ENCODE assay signal across 10 mouse cellular contexts in the genomic region with DNA sequence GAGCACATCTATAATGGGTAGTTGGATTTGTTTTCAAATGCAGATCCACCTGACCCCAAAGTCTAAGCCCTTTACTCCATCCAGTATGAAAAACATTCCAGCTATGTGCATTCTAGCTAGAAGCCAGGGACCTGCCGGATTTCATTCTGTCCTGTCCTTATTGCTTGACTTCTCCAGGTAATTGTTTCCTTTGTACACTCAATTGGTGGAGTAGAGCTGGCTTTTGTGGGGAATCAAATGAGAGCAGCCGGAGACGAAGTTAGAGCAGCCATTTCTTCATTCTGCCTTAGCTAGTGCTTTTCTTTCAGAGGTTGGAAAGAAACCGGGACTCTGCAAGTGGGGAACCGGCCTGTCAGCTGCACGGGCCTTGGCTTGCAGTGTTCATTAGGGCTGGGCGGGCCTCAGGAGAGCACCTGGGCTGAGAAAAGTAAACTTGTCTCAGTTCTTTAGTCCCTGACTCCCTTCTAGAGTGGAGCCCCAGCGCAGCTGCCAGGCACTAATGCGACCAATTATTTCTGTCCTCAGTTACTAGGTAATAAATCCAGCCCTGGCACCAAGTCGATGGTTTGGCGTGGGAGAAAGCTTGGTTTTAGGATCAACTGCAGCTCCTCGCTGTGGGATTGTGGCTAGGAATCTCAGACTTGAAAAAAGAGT.
DNase-seq lines count a peak whose midpoint lies in the region; ATAC-seq lines count a peak whose summit lies in the region.
"Had no signal": no experiment of that assay in that cellular context is flagged by ENCODE, and none has a peak within 500 bp of the region (broad histone marks: within the 10 kb centered on the region; RNA-seq: fewer than 3 reads in every experiment).

No protein-coding gene starts in this region.

- H3K9me3 ChIP-seq in embryonic facial prominence, embryonic 13.5 days, result no peaks in the 10 kb centered on the region

- no peak overlapping the region for H3K4me2 ChIP-seq in embryonic facial prominence, embryonic 13.5 days

- H3K4me3 ChIP-seq in embryonic facial prominence, embryonic 13.5 days, result no peak overlapping the region

- no peak overlapping the region for H3K9ac ChIP-seq in embryonic facial prominence, embryonic 13.5 days

- peak; percentile 56 to 60 for DNase-seq in lung, adult 18-20 months
- no peak for DNase-seq in lung, postnatal 14 days
- peak; percentile 42 for DNase-seq in gonadal fat pad, adult 2 months (ENCODE audit: low read depth)
- DNase-seq in lung, postnatal 4 days, result peak; percentile 28 to 44
- no peak for DNase-seq in natural killer cell, adult 2 months (ENCODE audit: low spot score in 2 of 2)
- DNase-seq in cerebellum, adult 11 months, result no peak
- DNase-seq: heart, postnatal 4 days; right cerebral cortex, postnatal 14 days; thymus, postnatal 14 days had no signal

- 0 out of 2 replicates have a peak, but pooled peaks have one; percentile 56 for ATAC-seq in embryonic facial prominence, embryonic 13.5 days (ENCODE audit: insufficient number of reproducible peaks, insufficient read depth, low FRiP score, low TSS enrichment, low read depth)

- 64% methylated on average over 12 of the region's 12 CpGs for WGBS in embryonic facial prominence, embryonic 13.5 days

- no peaks in the 10 kb centered on the region for H3K36me3 ChIP-seq in embryonic facial prominence, embryonic 13.5 days

- peak overlapping the region; percentile 24; the same call in 1 of the 2 replicates for H3K27ac ChIP-seq in embryonic facial prominence, embryonic 13.5 days

- peaks cover 3% of the 10 kb centered on the region; the same call in 1 of the 2 replicates for H3K4me1 ChIP-seq in embryonic facial prominence, embryonic 13.5 days

- H3K27me3 ChIP-seq in embryonic facial prominence, embryonic 13.5 days, result no peaks in the 10 kb centered on the region

Comparison
In these comparisons a context has a peak if more than half of its experiments do, and no peak if none do; other contexts are left out.
1. DNase-seq: peak in lung, adult 18-20 months (2 of 2), gonadal fat pad, adult 2 months (single experiment) and lung, postnatal 4 days (2 of 2); none in lung, postnatal 14 days (single experiment), natural killer cell, adult 2 months (0 of 2) and cerebellum, adult 11 months (single experiment).